Mouse (Mus musculus): ENCODE data around the gene Ptx4. TPM values are rescaled to one million over a fixed set of nuclear protein-coding genes. Genes with fewer than 3 reads are reported as not detected.

The Ptx4 gene
- polyA plus RNA-seq, 1 experiment from 2014 or later: not detected

- H3K27ac ChIP-seq: no peak overlapping the region
- no peak for ATAC-seq (ENCODE audit: low FRiP score)
- no peaks in the 10 kb centered on the region for H3K36me3 ChIP-seq
- 0 out of 2 replicates have a peak, but pooled peaks cover 3% of the 10 kb centered on the region for H3K27me3 ChIP-seq
- WGBS: 95% methylated on average over 2 of the region's 2 CpGs
- H3K4me3 ChIP-seq: no peak overlapping the region
- no peaks in the 10 kb centered on the region for H3K9me3 ChIP-seq
- H3K4me2 ChIP-seq: no peak overlapping the region
- H3K4me1 ChIP-seq (replicated peaks): no peaks in the 10 kb centered on the region
- no peak overlapping the region for H3K9ac ChIP-seq
Observed at GRCm38 (mm10) chr17:25169706-25170105, 49.1 kb downstream of the Ptx4 start.

DNA sequence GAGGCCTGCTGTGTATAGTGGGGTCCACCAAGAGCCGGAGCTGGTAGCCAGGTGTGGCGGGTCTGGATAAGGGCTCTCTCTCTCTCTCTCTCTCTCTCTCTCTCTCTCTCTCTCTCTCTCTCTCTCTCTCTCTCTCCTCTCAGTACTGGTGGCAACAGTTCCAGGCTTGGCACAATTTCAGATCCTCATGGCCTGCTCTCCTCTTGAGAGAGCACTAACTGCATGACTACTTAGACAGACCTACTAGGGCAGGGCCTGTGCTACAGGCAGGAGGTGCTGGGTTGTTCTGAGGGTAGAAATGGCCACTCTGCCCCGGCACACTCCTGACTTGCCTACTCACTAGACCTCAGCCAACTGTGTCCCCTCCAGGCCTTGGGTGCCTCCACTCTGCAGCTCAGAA, 52.0 kb downstream of the Ptx4 start:
- 95% methylated on average over 3 of the region's 3 CpGs for WGBS
- no peak overlapping the region for H3K4me3 ChIP-seq
- no peak overlapping the region for H3K4me2 ChIP-seq
- no peaks in the 10 kb centered on the region for H3K4me1 ChIP-seq (replicated peaks)
- H3K36me3 ChIP-seq: no peaks in the 10 kb centered on the region
- H3K9ac ChIP-seq: no peak overlapping the region
- H3K27ac ChIP-seq: no peak overlapping the region
- H3K27me3 ChIP-seq: peaks cover 15% of the 10 kb centered on the region
- no peaks in the 10 kb centered on the region for H3K9me3 ChIP-seq
- no peak for ATAC-seq (ENCODE audit: low FRiP score)

Other genes with a start within 250 kb of the Ptx4 start
- gene Nubp2, start 234.4 kb upstream of the Ptx4 start, polyA plus RNA-seq (2015; fragmentation: Nextera tagmentation; extraction: Ambion mirVana): 71.3 and 74.4 TPM in 2 replicates
- gene Spsb3, start 234.1 kb upstream of the Ptx4 start, polyA plus RNA-seq (2015; fragmentation: Nextera tagmentation; extraction: Ambion mirVana): 72.8 and 80.0 TPM in 2 replicates
- 31.4 and 31.8 TPM in 2 replicates for gene Eme2, start 225.7 kb upstream of the Ptx4 start, polyA plus RNA-seq (2015; fragmentation: Nextera tagmentation; extraction: Ambion mirVana)
- 77.0 and 77.6 TPM in 2 replicates for gene Mrps34, start 225.6 kb upstream of the Ptx4 start, polyA plus RNA-seq (2015; fragmentation: Nextera tagmentation; extraction: Ambion mirVana)
- 78.4 and 82.7 TPM in 2 replicates for gene Nme3, start 224.3 kb upstream of the Ptx4 start, polyA plus RNA-seq (2015; fragmentation: Nextera tagmentation; extraction: Ambion mirVana)
- 79.1 and 85.0 TPM in 2 replicates for gene Mapk8ip3, start 183.8 kb upstream of the Ptx4 start, polyA plus RNA-seq (2015; fragmentation: Nextera tagmentation; extraction: Ambion mirVana)
- gene Jpt2, start 160.1 kb upstream of the Ptx4 start, polyA plus RNA-seq (2015; fragmentation: Nextera tagmentation; extraction: Ambion mirVana): 104 and 116 TPM in 2 replicates
- 6.3 and 7.1 TPM in 2 replicates for gene Cramp1l, start 105.0 kb upstream of the Ptx4 start, polyA plus RNA-seq (2015; fragmentation: Nextera tagmentation; extraction: Ambion mirVana)
- 18.3 and 18.8 TPM in 2 replicates for gene Ift140, start 104.7 kb upstream of the Ptx4 start, polyA plus RNA-seq (2015; fragmentation: Nextera tagmentation; extraction: Ambion mirVana)
- 10.8 and 11.5 TPM in 2 replicates for gene Tmem204, start 37.2 kb upstream of the Ptx4 start, polyA plus RNA-seq (2015; fragmentation: Nextera tagmentation; extraction: Ambion mirVana)
- 41.9 and 45.5 TPM in 2 replicates for gene Telo2, start 4.8 kb upstream of the Ptx4 start, polyA plus RNA-seq (2015; fragmentation: Nextera tagmentation; extraction: Ambion mirVana)
- 24.9 and 30.4 TPM in 2 replicates for gene Clcn7, start 12.6 kb downstream of the Ptx4 start, polyA plus RNA-seq (2015; fragmentation: Nextera tagmentation; extraction: Ambion mirVana)
- gene Ccdc154, start 41.7 kb downstream of the Ptx4 start, polyA plus RNA-seq (2015; fragmentation: Nextera tagmentation; extraction: Ambion mirVana): not detected in 2 replicates
- gene Gm38655, start 54.7 kb downstream of the Ptx4 start, polyA plus RNA-seq (2015; fragmentation: Nextera tagmentation; extraction: Ambion mirVana): not detected in 2 replicates
- gene BC003965, start 63.8 kb downstream of the Ptx4 start, polyA plus RNA-seq (2015; fragmentation: Nextera tagmentation; extraction: Ambion mirVana): 33.1 and 35.0 TPM in 2 replicates
- gene Unkl, start 67.6 kb downstream of the Ptx4 start, polyA plus RNA-seq (2015; fragmentation: Nextera tagmentation; extraction: Ambion mirVana): 11.3 and 11.9 TPM in 2 replicates
- gene Gnptg, start 119.4 kb downstream of the Ptx4 start, polyA plus RNA-seq (2015; fragmentation: Nextera tagmentation; extraction: Ambion mirVana): 91.6 and 94.0 TPM in 2 replicates
- gene Tsr3, start 119.4 kb downstream of the Ptx4 start, polyA plus RNA-seq (2015; fragmentation: Nextera tagmentation; extraction: Ambion mirVana): 59.6 and 62.9 TPM in 2 replicates
- gene Baiap3, start 135.6 kb downstream of the Ptx4 start, polyA plus RNA-seq (2015; fragmentation: Nextera tagmentation; extraction: Ambion mirVana): 6.4 and 6.5 TPM in 2 replicates
- 566 and 573 TPM in 2 replicates for gene Ube2i, start 153.9 kb downstream of the Ptx4 start, polyA plus RNA-seq (2015; fragmentation: Nextera tagmentation; extraction: Ambion mirVana)
- not detected in 2 replicates for gene Prss34, start 177.6 kb downstream of the Ptx4 start, polyA plus RNA-seq (2015; fragmentation: Nextera tagmentation; extraction: Ambion mirVana)
- not detected in 2 replicates for gene Prss28, start 187.9 kb downstream of the Ptx4 start, polyA plus RNA-seq (2015; fragmentation: Nextera tagmentation; extraction: Ambion mirVana)
- gene Prss29, start 197.9 kb downstream of the Ptx4 start, polyA plus RNA-seq (2015; fragmentation: Nextera tagmentation; extraction: Ambion mirVana): not detected in 2 replicates
- 0.08 TPM in 1 of 2 replicates, not detected in the other for gene Tpsab1, start 224.8 kb downstream of the Ptx4 start, polyA plus RNA-seq (2015; fragmentation: Nextera tagmentation; extraction: Ambion mirVana)
- 0.14 TPM in 1 of 2 replicates, not detected in the other for gene Tpsb2, start 245.5 kb downstream of the Ptx4 start, polyA plus RNA-seq (2015; fragmentation: Nextera tagmentation; extraction: Ambion mirVana)
- 0.85 and 0.90 TPM in 2 replicates for gene Tpsg1, start 248.5 kb downstream of the Ptx4 start, polyA plus RNA-seq (2015; fragmentation: Nextera tagmentation; extraction: Ambion mirVana)

Measured in hindbrain, embryonic 13.5 days (tissue).